Mouse (Mus musculus): ENCODE data around the gene Gm11127. TPM values are rescaled to one million over a fixed set of nuclear protein-coding genes. Genes with fewer than 3 reads are reported as not detected.
"Not testable (repeated sequence)": the region's sequence is repeated elsewhere in the genome, so short reads cannot be mapped to it uniquely, and the experiment has no call there.

Gm11127 gene
- polyA plus RNA-seq (2014; fragmentation: Nextera tagmentation; extraction: Ambion mirVana) = not detected in 2 replicates

GRCm38 (mm10) chr17:36058362-36058761 is at the start of gene Gm11127:
Gene Gm11127 (minus strand): TSS chr17:36058371.
- H3K4me2 ChIP-seq; H3K9me3 ChIP-seq (ENCODE audit: control insufficient read depth, low read length); DNase-seq (ENCODE audit: low spot score); ATAC-seq (replicated peaks; ENCODE audit: low FRiP score); H3K27me3 ChIP-seq (replicated peaks; ENCODE audit: control insufficient read depth, insufficient read depth, low read length); H3K4me3 ChIP-seq (ENCODE audit: low read depth, low read length); H3K9ac ChIP-seq (ENCODE audit: low read depth, low read length); H3K36me3 ChIP-seq (ENCODE audit: control insufficient read depth, insufficient read depth, low read length); H3K27ac ChIP-seq (ENCODE audit: low read depth, low read length); H3K4me1 ChIP-seq (replicated peaks; ENCODE audit: control insufficient read depth, insufficient read depth, low read length): not testable (repeated sequence)
- WGBS = 45% methylated on average over 1 of the region's 1 CpGs

GRCm38 (mm10) chr17:36102091-36102490 is 43.9 kb upstream of the Gm11127 start:
- H3K36me3 ChIP-seq (ENCODE audit: control insufficient read depth, insufficient read depth, low read length); ATAC-seq (replicated peaks; ENCODE audit: low FRiP score); H3K4me3 ChIP-seq (ENCODE audit: low read depth, low read length); H3K9me3 ChIP-seq (ENCODE audit: control insufficient read depth, low read length); DNase-seq (ENCODE audit: low spot score); H3K4me2 ChIP-seq; H3K27me3 ChIP-seq (replicated peaks; ENCODE audit: control insufficient read depth, insufficient read depth, low read length); H3K9ac ChIP-seq (ENCODE audit: low read depth, low read length); H3K4me1 ChIP-seq (replicated peaks; ENCODE audit: control insufficient read depth, insufficient read depth, low read length); H3K27ac ChIP-seq (ENCODE audit: low read depth, low read length): not testable (repeated sequence)
- 93% methylated on average over 11 of the region's 12 CpGs for WGBS

- DNase-seq (ENCODE audit: low spot score); H3K27me3 ChIP-seq (replicated peaks; ENCODE audit: control insufficient read depth, insufficient read depth, low read length); ATAC-seq (replicated peaks; ENCODE audit: low FRiP score); H3K4me3 ChIP-seq (ENCODE audit: low read depth, low read length); H3K36me3 ChIP-seq (ENCODE audit: control insufficient read depth, insufficient read depth, low read length); H3K4me2 ChIP-seq; H3K9me3 ChIP-seq (ENCODE audit: control insufficient read depth, low read length); H3K4me1 ChIP-seq (replicated peaks; ENCODE audit: control insufficient read depth, insufficient read depth, low read length); H3K27ac ChIP-seq (ENCODE audit: low read depth, low read length); H3K9ac ChIP-seq (ENCODE audit: low read depth, low read length): not testable (repeated sequence)
- 67% methylated on average over 2 of the region's 2 CpGs for WGBS
These were observed 41.4 kb upstream of the Gm11127 start for GRCm38 (mm10) chr17:36099603-36100002.

- H3K36me3 ChIP-seq (ENCODE audit: control insufficient read depth, insufficient read depth, low read length) = no peaks in the 10 kb centered on the region
- no peaks in the 10 kb centered on the region for H3K9me3 ChIP-seq (ENCODE audit: control insufficient read depth, low read length)
- H3K27ac ChIP-seq (ENCODE audit: low read depth, low read length) = no peak overlapping the region
- DNase-seq (ENCODE audit: low spot score) = no peak
- ATAC-seq (replicated peaks; ENCODE audit: low FRiP score) = no peak
- H3K4me3 ChIP-seq (ENCODE audit: low read depth, low read length) = no peak overlapping the region
- H3K4me2 ChIP-seq = no peak overlapping the region
- no peaks in the 10 kb centered on the region; the same call in 1 of the 2 replicates for H3K27me3 ChIP-seq (replicated peaks; ENCODE audit: control insufficient read depth, insufficient read depth, low read length)
- 23% methylated on average over 3 of the region's 3 CpGs for WGBS
- no peak overlapping the region for H3K9ac ChIP-seq (ENCODE audit: low read depth, low read length)
- no peaks in the 10 kb centered on the region for H3K4me1 ChIP-seq (replicated peaks; ENCODE audit: control insufficient read depth, insufficient read depth, low read length)
These were observed 35.8 kb upstream of the Gm11127 start for GRCm38 (mm10) chr17:36093936-36094335.

- H3K9ac ChIP-seq (ENCODE audit: low read depth, low read length); DNase-seq (ENCODE audit: low spot score); ATAC-seq (replicated peaks; ENCODE audit: low FRiP score); H3K27ac ChIP-seq (ENCODE audit: low read depth, low read length); H3K9me3 ChIP-seq (ENCODE audit: control insufficient read depth, low read length); H3K4me1 ChIP-seq (replicated peaks; ENCODE audit: control insufficient read depth, insufficient read depth, low read length); H3K4me2 ChIP-seq; H3K4me3 ChIP-seq (ENCODE audit: low read depth, low read length); H3K36me3 ChIP-seq (ENCODE audit: control insufficient read depth, insufficient read depth, low read length); H3K27me3 ChIP-seq (replicated peaks; ENCODE audit: control insufficient read depth, insufficient read depth, low read length): not testable (repeated sequence)
These were observed 34.3 kb upstream of the Gm11127 start for GRCm38 (mm10) chr17:36092520-36092919.

GRCm38 (mm10) chr17:36091933-36092332 is 33.8 kb upstream of the Gm11127 start:
- H3K27ac ChIP-seq (ENCODE audit: low read depth, low read length); H3K9me3 ChIP-seq (ENCODE audit: control insufficient read depth, low read length); H3K4me1 ChIP-seq (replicated peaks; ENCODE audit: control insufficient read depth, insufficient read depth, low read length); DNase-seq (ENCODE audit: low spot score); H3K4me3 ChIP-seq (ENCODE audit: low read depth, low read length); H3K4me2 ChIP-seq; H3K27me3 ChIP-seq (replicated peaks; ENCODE audit: control insufficient read depth, insufficient read depth, low read length); ATAC-seq (replicated peaks; ENCODE audit: low FRiP score); H3K36me3 ChIP-seq (ENCODE audit: control insufficient read depth, insufficient read depth, low read length); H3K9ac ChIP-seq (ENCODE audit: low read depth, low read length): not testable (repeated sequence)
- no CpG with 5 or more reads among the region's 2 CpGs for WGBS

- not testable (repeated sequence) for H3K9ac ChIP-seq (ENCODE audit: low read depth, low read length); ATAC-seq (replicated peaks; ENCODE audit: low FRiP score); H3K36me3 ChIP-seq (ENCODE audit: control insufficient read depth, insufficient read depth, low read length); H3K27ac ChIP-seq (ENCODE audit: low read depth, low read length); H3K4me1 ChIP-seq (replicated peaks; ENCODE audit: control insufficient read depth, insufficient read depth, low read length); H3K4me2 ChIP-seq; H3K9me3 ChIP-seq (ENCODE audit: control insufficient read depth, low read length); H3K4me3 ChIP-seq (ENCODE audit: low read depth, low read length); DNase-seq (ENCODE audit: low spot score)
- peaks cover 35% of the 10 kb centered on the region for H3K27me3 ChIP-seq (replicated peaks; ENCODE audit: control insufficient read depth, insufficient read depth, low read length)
- 55% methylated on average over 1 of the region's 1 CpGs for WGBS
These were observed 27.8 kb upstream of the Gm11127 start for GRCm38 (mm10) chr17:36085976-36086375.

- peaks cover 35% of the 10 kb centered on the region for H3K27me3 ChIP-seq (replicated peaks; ENCODE audit: control insufficient read depth, insufficient read depth, low read length)
- no peak overlapping the region for H3K27ac ChIP-seq (ENCODE audit: low read depth, low read length)
- no peaks in the 10 kb centered on the region for H3K9me3 ChIP-seq (ENCODE audit: control insufficient read depth, low read length)
- H3K4me2 ChIP-seq = peak overlapping the region; percentile 78
- DNase-seq (ENCODE audit: low spot score) (no peak), ATAC-seq (replicated peaks; ENCODE audit: low FRiP score) (peak; percentile 29; the same call in 1 of the 2 replicates)
- peak overlapping the region; percentile 54 for H3K4me3 ChIP-seq (ENCODE audit: low read depth, low read length)
- WGBS = under 1% methylated on average over 42 of the region's 42 CpGs
- 0 out of 2 replicates have a peak overlapping the region, but pooled peaks have one; percentile 52 for H3K9ac ChIP-seq (ENCODE audit: low read depth, low read length)
- 0 out of 2 replicates have a peak, but pooled peaks cover 3% of the 10 kb centered on the region for H3K4me1 ChIP-seq (replicated peaks; ENCODE audit: control insufficient read depth, insufficient read depth, low read length)
- no peaks in the 10 kb centered on the region for H3K36me3 ChIP-seq (ENCODE audit: control insufficient read depth, insufficient read depth, low read length)
These were observed 25.8 kb upstream of the Gm11127 start for GRCm38 (mm10) chr17:36083870-36084451.

- peaks cover 35% of the 10 kb centered on the region for H3K27me3 ChIP-seq (replicated peaks; ENCODE audit: control insufficient read depth, insufficient read depth, low read length)
- no peaks in the 10 kb centered on the region for H3K36me3 ChIP-seq (ENCODE audit: control insufficient read depth, insufficient read depth, low read length)
- H3K4me2 ChIP-seq = peak overlapping the region; percentile 78
- DNase-seq (ENCODE audit: low spot score) (peak; percentile 63), ATAC-seq (replicated peaks; ENCODE audit: low FRiP score) (peak; percentile 49; the same call in 1 of the 2 replicates)
- H3K9me3 ChIP-seq (ENCODE audit: control insufficient read depth, low read length) = no peaks in the 10 kb centered on the region
- peak overlapping the region; percentile 54 for H3K4me3 ChIP-seq (ENCODE audit: low read depth, low read length)
- H3K27ac ChIP-seq (ENCODE audit: low read depth, low read length) = no peak overlapping the region
- H3K4me1 ChIP-seq (replicated peaks; ENCODE audit: control insufficient read depth, insufficient read depth, low read length) = 0 out of 2 replicates have a peak, but pooled peaks cover 3% of the 10 kb centered on the region
- 0 out of 2 replicates have a peak overlapping the region, but pooled peaks have one; percentile 52 for H3K9ac ChIP-seq (ENCODE audit: low read depth, low read length)
- 1% methylated on average over 46 of the region's 46 CpGs for WGBS
These were observed 25.2 kb upstream of the Gm11127 start for GRCm38 (mm10) chr17:36083266-36083869.
